Mouse (Mus musculus): ENCODE measurements around the gene Cmklr1.

Gene Cmklr1

DNA sequence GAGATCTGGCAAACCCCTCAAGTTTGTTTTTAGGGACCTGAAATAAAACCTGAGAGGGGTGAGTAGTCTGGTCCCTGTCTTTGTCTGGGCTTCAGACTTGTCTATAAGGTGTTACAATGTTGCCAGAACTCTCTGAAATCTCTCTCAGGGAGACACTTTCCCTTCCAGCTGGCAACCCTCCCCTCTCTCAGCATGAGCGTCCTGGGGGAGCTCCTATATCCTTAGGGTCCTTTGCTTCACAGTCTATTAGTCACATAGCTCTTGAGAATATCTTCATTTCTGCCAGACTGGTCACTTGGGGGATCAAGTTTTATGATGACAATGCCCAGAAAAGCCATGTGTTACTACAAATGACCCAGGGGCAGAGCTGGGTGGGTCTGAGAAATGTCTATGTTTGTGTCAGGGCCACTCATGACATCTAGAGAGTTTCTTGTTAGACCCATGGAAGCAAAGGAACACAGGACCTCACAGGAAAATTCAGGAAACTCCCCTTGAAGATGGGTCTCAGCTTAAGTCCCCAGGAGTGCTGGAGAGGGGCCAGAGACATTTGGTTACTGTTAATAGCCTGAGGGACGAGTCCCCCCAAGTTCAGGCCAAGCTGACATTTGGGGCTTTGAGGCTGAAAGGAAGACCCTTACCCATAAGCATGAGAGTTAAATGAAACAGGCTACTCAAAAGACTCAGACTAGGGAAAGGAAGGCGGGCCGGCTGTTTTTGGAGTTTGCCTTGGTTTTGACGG, 66.6 kb downstream of the Cmklr1 start:
- DNase-seq, result no peak

DNA sequence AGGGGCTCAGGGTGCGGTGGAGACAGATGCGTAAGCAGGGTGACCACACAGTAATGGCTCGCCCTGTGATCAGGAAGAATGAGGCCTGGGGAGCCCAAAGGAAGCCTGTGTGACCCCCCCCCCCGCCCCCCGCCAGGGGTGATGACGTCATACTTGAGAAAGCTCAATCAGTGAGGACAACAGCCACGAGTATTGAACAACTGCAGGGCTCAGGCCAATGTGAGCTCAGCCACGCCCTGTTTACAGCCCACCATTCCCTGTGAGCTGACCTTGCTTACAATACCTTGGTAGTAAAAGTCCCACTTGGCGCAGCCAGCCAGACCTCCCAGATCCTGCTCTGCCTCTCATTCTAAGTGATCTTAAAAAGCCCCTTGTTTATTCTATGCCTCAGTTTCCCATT, 69.4 kb downstream of the Cmklr1 start:
- DNase-seq, result no peak

DNA sequence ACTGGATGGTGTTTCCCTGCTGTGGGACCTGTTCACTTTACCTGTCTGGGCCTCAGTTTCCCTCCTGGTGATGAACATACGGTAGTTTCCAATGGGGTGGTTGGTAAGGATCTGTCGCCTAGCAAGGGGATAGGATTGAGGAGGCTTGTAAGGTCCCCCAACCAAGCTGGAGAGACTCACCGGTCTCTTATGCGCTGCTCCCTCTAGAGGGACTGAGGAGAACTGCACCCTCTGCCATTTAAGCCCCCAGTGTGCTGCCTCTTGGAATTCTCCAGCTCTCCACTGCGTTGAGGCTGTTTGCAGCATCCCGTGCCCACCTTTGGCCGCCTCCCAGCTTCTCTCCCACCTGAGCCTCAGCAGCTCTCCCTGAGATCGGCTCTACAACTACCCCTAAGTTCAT, 70.0 kb downstream of the Cmklr1 start:
- DNase-seq, result no peak

DNA sequence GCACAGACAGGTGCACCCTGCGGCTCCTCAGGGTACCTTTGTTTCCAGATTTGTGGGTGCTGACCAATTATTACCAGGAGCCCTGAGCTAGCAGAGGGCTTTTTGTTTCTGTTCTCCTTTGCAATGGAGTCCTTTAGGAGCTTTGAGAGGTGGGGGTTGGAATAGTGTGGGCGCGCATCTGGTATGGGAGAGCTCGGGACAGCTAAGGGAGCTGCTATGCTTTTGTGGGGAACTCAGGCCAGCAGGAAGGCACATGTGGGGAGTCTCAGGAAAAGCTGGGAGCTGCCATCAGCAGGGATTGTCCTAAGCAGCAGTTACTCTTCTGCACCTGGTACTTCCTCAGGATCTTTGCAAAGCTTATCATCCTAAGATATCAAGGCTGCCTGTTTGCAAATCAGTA, 71.1 kb downstream of the Cmklr1 start:
- no peak for DNase-seq

GRCm38 (mm10) chr5:113578428-113578827, 71.8 kb downstream of the Cmklr1 start:
- DNase-seq, result no peak

- DNase-seq, result no peak
Observed at GRCm38 (mm10) chr5:113577555-113577954, 72.7 kb downstream of the Cmklr1 start.

- no peak for DNase-seq
Observed at GRCm38 (mm10) chr5:113570056-113570717, 80.0 kb downstream of the Cmklr1 start.

GRCm38 (mm10) chr5:113565858-113566257, 84.4 kb downstream of the Cmklr1 start:
- no peak for DNase-seq

DNA sequence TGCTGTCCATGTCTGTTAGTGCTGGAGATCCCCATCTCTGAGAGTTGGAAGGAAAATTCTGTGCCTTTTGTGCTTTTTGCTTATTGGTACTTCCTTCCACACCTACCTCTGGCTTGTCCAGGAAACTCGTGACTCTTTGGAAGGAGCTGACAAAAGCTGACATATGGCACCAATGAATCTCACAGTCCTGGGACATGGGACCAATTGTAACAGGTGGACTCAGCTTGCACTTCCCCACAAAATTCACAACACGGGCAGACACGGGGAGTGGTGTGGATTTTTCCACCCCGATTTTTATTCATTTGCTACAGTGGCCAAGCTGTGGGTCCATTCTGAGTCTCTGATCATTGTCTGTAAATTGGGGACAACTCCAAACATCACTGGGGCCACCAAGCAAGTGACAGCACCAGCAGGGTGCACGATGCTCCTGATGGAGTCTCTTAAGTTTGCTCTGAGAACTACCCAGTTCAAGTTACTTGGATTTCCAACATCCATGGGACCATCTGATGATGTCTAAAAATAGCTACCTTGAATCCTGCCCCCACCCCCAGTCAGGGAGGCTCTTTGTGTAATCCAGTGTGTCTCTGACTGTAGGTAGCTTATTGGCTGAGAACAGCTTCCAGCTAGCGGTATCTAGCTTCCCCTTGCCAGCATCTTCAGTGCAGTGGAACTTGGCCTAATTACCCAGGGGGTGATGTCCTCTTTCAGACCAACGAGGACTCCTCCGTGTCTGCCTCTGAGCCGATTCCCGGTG, 84.9 kb downstream of the Cmklr1 start:
- no peak for DNase-seq

DNA sequence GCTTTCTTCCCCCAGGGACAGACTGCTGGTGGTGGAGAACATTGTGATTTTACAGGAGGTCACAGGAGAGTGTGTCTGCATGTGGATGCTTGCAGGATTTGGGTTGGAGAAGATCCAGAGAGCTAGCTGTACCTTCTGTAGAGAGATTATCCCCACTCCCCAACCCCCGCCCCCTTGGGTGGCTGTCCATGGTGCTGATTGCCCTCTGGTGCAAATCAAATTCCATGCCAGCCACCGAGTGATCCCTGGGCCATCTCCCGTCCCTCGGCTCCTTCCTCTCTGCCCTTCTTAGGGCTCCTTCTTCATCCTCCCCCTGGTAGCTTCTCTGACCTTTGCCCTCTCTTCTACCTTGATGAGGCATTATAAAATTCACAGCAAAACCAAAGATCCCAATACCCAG, 85.8 kb downstream of the Cmklr1 start:
- DNase-seq, result no peak
